Mouse (Mus musculus) liver, adult 2 months (tissue): ENCODE data around the gene Cbx5.

Experiments used
- CTCF ChIP-seq: fragments of 200-500 bp; IDR thresholded peaks from 2 replicates; pipeline ENCODE4 v1.5.1; 2011; ENCODE audit warnings: low read depth, low read length, control low read depth
- POLR2A ChIP-seq: fragments of 200-500 bp; IDR thresholded peaks from 2 replicates; pipeline ENCODE4 v1.6.1; 2011; ENCODE audit warnings: low read length, control low read depth; ENCODE audit not compliant: insufficient read depth; ENCODE audit errors: extremely low read depth

- TF ChIP-seq CTCF (no peak), POLR2A (no peak)
Observed at GRCm38 (mm10) chr15:103187803-103188202, 51.8 kb downstream of the Cbx5 start.
